Mouse (Mus musculus) gastrocnemius, postnatal 36 days (tissue): ENCODE data around the gene Mettl6. TPM values are rescaled to one million over a fixed set of nuclear protein-coding genes. Genes with fewer than 3 reads are reported as not detected.

Experiments used
- DNase-seq, 2 experiments: peaks; one replicate each; pipeline ENCODE4 v3.0.0; 2022
- intact Hi-C: fragments of 180-260 bp; cut with DNase I; formaldehyde crosslinking; loops from one replicate; pipeline ENCODE4 v1.15.1; 2025
- long read RNA-seq, 2 experiments: library from polyadenylated mRNA; stranded (forward); transcript quantifications; one replicate each; pipeline ENCODE4 v2.0.0; 2021
- total RNA-seq, 2 experiments: library from RNA; stranded (reverse); gene quantifications; 2 replicates each; pipeline ENCODE4 v1.2.3; 2021

Mettl6 gene
- total RNA-seq: 1 to 10 TPM; 6.3 to 7.1 TPM
- long read RNA-seq, experiment 1, partial matches to known transcripts: 0 of 6 reads
- long read RNA-seq, experiment 1, other reads (novel, unspliced or antisense): 2 of 6 reads
- long read RNA-seq, experiment 2, transcript Mettl6-201 (6 exons, 3,946 nt): major isoform, 6 of 15 reads
- long read RNA-seq, experiment 2, partial matches to known transcripts: 0 of 15 reads
- long read RNA-seq, experiment 2, other reads (novel, unspliced or antisense): 8 of 15 reads

- intact Hi-C loops: no loop called here
- DNase-seq: peak; percentile 84 to 85
Observed at GRCm38 (mm10) chr14:31494975-31495455, at the start of gene Mettl6. Gene Mettl6, minus strand, starts transcription at chr14:31495040.

GRCm38 (mm10) chr14:31543885-31544442 lies 49.1 kb upstream of the Mettl6 start:
- intact Hi-C loops: no loop called here
- DNase-seq: no peak

- peak; percentile 10 to 31 for DNase-seq
- intact Hi-C loops: loop anchor here (2.0 kb wide), 1 partner anchor 20 kb away; no protein-coding TSS in a partner anchor
Observed at GRCm38 (mm10) chr14:31537298-31537697, 42.5 kb upstream of the Mettl6 start.

- DNase-seq: no peak
- intact Hi-C loops: no loop called here
Observed at GRCm38 (mm10) chr14:31532656-31533055, 37.8 kb upstream of the Mettl6 start.

- intact Hi-C loops: no loop called here
Observed at GRCm38 (mm10) chr14:31531506-31532148, 36.8 kb upstream of the Mettl6 start.

GRCm38 (mm10) chr14:31530847-31531246 lies 36.0 kb upstream of the Mettl6 start:
- no peak for DNase-seq
- intact Hi-C loops: no loop called here

More at GRCm38 (mm10) chr14:31531506-31532148, 36.8 kb upstream of the Mettl6 start:
- no peak for DNase-seq

GRCm38 (mm10) chr14:31525040-31525810 lies 30.4 kb upstream of the Mettl6 start:
- DNase-seq: no peak
- intact Hi-C loops: no loop called here

- DNase-seq: no peak
- intact Hi-C loops: no loop called here
Observed at GRCm38 (mm10) chr14:31521318-31521717, 26.5 kb upstream of the Mettl6 start.

GRCm38 (mm10) chr14:31519165-31519564 lies 24.3 kb upstream of the Mettl6 start:
- intact Hi-C loops: loop anchor here (2.0 kb wide), 1 partner anchor 86 kb away; no protein-coding TSS in a partner anchor
- DNase-seq: no peak

GRCm38 (mm10) chr14:31515895-31516294 lies 21.1 kb upstream of the Mettl6 start:
- intact Hi-C loops: no loop called here

GRCm38 (mm10) chr14:31510322-31510721 lies 15.5 kb upstream of the Mettl6 start:
- intact Hi-C loops: no loop called here
- no peak for DNase-seq

More at GRCm38 (mm10) chr14:31515895-31516294, 21.1 kb upstream of the Mettl6 start:
- DNase-seq: no peak

- intact Hi-C loops: no loop called here
- peak in 1 of 2 experiments; percentile 29 for DNase-seq
Observed at GRCm38 (mm10) chr14:31509911-31510310, 15.1 kb upstream of the Mettl6 start.

- no peak for DNase-seq
- intact Hi-C loops: no loop called here
Observed at GRCm38 (mm10) chr14:31506456-31506855, 11.6 kb upstream of the Mettl6 start.

GRCm38 (mm10) chr14:31503406-31503805 lies 8.6 kb upstream of the Mettl6 start:
- DNase-seq: peak; percentile 41 to 50
- intact Hi-C loops: no loop called here

GRCm38 (mm10) chr14:31499526-31499925 lies 4.7 kb upstream of the Mettl6 start:
- DNase-seq: no peak
- intact Hi-C loops: no loop called here

- no peak for DNase-seq
- intact Hi-C loops: no loop called here
Observed at GRCm38 (mm10) chr14:31496241-31496646, 1.4 kb upstream of the Mettl6 start.

- intact Hi-C loops: no loop called here
- DNase-seq: no peak
Observed at GRCm38 (mm10) chr14:31495538-31495937, 698 bp upstream of the Mettl6 start.

GRCm38 (mm10) chr14:31494349-31494974 lies 378 bp downstream of the Mettl6 start, which contains the start of gene Eaf1:
Gene Eaf1, plus strand, starts transcription at chr14:31494399.
- no peak for DNase-seq
- intact Hi-C loops: no loop called here

GRCm38 (mm10) chr14:31493901-31494300 lies 939 bp downstream of the Mettl6 start:
- no peak for DNase-seq
- intact Hi-C loops: no loop called here

GRCm38 (mm10) chr14:31488055-31488454 lies 6.8 kb downstream of the Mettl6 start:
- DNase-seq: no peak
- intact Hi-C loops: no loop called here
